Mouse (Mus musculus): Measurements from ENCODE around the gene Vhl.
"Not testable (repeated sequence)": the region's sequence is repeated elsewhere in the genome, so short reads cannot be mapped to it uniquely, and the experiment has no call there.

Gene Vhl

DNA sequence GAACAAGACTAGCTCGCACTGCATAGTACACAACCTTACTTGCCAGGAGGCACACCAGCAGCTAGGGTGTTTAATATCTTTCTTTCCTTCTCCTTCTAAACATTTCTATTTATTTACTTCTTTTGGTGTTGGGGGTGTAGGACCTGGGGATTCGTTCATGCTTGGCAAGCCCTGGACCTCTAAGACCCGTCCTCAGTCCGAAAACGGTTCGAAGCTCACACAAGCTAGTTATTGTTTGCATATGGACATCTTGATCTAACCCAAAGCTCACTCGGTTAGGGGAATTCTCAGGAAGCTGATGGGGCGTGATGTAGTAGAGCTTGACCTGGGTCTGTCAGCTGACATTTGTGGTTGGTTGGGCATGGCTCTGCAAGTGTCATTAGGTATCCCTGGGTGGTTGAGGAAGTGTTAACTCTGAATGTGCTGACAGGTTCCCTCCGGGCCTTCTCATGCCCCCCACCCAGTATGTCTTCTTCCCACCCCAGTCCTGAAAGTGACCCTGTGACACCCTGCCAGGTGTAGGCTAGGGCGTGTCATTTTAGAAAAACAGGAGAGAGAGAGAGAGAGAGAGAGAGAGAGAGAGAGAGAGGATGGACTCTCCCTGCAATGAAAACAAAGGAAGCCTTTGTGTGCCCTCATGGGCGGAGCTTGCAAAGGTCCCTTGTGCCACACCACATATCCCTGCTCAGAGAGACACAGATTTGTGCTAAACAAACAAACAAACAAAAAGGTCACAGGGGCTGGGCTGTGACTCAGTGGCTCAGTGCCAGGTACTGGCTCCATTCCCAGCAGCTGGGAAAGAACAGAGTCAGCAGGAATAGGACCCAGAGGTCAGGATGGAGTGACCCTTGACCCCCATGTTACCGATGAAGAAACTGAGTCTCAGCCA, 37.8 kb downstream of the Vhl start:
- DNase-seq (ENCODE audit: low spot score) = no peak

DNA sequence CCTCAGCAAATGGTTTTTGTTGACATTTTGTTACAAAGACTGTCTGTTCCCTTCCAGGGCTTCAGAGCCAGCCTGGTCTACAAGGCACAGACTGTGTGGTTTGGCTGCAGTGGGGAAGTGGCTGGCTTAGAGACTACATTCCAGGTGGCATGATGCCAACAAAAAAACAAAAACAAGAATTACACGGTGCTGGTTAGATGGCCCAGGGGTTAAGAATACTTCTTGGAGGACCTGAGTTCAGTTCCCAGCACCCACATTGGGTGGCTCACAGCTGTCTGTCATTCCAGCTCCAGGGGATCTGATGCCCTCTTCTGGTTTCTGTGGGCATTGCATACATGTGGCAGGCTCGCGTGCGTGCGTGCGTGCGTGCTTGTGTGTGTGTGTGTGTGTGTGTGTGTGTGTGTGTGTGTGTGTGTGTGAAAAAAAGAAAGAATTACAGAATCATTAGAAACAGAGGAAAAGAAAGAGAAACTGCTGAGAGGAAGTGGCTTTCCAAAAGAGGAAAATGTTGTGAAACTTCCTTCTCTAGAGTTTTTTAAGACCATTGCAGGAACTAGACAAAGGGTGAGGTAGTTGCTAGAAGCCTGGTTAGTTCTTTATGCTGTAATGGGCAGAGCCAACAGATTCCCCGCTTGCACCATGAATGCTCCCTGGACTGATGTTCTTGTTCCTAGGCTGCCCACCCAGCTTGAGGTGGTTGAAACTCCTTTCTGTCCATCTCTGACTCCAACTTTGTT, 39.4 kb downstream of the Vhl start:
- DNase-seq (ENCODE audit: low spot score) = no peak

DNA sequence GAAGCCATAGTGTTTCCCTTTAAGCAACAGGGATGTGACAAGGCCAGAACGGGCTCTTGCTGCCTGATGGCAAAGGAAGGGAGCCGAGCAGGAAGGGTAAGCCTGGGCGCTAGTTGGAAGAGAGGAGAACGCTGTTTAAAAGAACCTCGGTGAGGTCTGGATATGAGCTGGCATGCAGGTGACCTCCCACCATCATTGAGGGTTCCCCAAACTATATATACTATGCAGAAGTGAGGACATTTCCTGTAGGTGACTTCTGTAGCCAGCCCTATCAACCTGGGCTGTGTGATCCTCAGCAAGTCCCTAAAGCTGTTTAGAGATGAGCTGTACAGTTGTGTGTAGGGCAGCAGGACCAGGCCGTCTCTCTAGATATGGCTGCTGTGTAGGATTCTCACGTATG, 40.5 kb downstream of the Vhl start:
- DNase-seq (ENCODE audit: low spot score) = no peak

DNA sequence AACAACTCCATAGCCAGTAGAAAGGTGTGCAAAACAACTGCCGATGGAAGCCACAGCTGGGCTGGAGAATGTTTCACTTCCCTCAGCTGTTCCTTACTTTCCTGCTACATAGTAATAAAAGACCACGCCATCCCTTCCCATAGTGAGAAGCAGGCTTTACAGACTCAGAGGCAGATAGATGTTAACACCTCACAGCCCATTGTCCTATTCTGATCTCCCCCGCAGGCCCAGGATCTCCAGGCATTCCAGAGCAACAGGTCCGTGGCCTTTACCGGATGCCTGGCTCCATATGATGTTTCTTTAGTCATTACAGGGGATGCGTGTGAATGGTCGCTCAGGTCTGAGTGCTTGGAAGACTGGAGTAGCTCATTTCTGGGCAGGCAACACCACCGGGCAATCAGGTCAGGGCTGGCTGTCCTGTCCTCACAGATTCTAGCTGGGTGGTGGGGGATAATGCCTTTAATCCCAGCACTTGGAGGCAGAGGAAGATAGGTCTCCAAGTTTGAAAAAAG, 43.9 kb downstream of the Vhl start:
- no peak for DNase-seq (ENCODE audit: low spot score)

DNA sequence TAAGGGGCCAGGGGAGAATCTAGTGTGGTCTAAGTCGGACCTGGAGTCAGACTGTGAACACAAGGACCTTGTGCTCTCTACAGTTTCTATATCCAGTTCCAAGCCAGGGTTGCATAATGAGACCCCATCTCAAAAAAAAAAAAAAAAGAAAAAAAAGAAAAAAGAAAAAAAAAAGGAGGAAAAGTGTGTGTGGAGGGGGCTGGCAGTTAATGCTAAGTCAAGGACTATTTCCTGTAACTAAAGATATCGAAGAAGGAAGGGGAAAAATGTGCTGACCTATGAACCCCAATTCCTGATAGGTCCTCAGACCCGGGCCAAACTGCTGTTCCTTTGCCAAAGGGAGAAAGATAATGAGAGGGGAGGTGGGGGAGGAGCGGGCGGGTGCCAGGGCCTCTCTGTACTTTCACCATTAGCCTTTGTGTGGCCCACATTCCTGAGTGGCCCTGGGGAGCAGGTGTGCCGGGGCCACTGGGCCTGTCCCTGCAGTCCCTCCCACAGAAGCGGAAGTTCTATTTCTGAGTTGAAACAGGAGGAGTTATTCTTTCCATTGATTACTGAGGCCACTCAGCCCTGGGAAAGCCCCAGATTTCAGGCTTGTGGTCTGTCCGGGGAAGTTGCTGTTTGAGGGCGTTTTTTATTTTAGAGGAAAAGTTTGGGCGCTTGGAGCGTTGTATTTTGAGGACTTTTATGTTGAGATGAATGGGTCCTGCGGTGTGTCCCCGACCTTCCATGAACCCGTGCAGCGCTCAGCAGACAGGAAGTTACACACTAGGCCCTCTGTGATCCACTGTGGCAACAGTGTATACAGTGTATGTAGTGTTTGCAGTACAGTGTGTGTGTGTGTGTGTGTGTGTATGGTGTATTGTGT, 44.8 kb downstream of the Vhl start:
- DNase-seq (ENCODE audit: low spot score) = no peak

DNA sequence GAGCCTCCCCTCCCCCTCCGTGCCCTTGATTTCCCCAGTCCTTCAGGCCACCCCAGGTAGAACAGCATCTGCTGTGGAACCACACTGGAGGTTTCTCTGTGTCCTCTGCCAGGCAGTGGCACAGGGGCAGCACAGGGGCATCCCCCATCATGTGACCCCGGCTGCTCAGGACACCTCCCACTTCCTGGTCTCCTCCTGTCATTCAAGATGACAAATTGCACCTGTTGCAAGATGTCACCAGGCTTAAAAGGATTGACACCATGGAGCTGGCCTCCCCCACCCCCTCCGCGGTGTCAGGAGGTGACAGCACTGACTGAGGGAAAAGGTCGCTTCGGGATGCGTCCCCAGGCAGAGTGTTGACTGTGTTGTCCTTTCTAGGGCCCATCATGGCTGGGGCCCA, 46.1 kb downstream of the Vhl start:
- no peak for DNase-seq (ENCODE audit: low spot score)

DNA sequence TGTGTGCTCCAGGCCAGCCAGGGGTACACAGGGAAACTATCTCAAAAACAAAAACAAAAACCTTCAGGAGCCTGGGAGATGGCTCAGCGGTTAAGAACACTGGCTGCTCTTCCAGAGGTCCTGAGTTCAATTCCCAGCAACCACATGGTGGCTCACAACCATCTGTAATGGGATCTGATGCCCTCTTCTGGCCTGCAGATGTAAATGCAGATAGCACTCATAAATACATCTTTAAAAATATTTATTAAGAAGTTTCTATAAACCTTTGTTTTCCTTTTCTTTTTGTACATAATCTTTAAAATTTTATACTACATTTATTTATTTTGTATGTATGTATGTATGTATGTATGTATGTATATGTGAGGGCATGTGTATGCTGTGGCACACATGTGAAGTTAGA, 48.3 kb downstream of the Vhl start:
- not testable (repeated sequence) for DNase-seq (ENCODE audit: low spot score)

DNA sequence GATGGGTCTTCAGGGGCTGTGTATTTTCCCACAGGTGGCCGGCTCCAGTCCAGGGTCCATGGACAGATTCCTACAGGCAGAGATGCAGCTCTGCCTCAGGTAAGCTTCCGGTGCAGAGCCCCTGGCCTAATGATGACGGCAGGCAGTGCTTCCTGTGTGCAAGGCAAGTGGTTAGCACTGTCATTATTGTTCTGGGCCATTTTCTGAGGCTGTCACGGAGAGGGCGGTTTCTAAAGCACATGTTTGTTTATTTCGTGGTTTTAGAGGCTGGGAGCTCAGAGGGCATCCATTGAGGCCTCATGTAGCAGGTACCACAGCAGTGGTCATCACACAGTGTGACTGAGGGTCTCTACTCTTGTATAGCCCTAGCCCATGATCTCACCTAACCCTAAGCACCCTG, 49.2 kb downstream of the Vhl start:
- no peak for DNase-seq (ENCODE audit: low spot score)

DNA sequence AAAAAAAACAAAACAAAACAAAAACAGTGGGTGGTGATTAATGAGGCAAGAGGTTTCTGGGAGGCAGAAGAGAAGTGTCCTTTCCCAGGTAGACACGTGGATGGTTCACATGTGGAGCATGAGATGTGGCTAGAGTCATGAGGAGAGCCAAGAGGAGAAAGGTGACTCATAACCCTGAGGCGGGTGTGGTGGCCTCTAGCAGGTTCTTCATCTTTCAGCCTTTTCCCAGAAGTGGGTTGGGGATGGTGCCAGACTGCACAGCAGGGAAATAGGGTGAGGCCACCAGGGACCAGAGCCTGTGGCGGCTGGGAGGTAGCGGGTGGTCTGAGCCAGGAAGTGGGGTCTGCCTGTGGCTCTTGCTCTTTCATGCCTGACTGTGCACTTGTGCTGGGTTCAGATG, 51.5 kb downstream of the Vhl start:
- no peak for DNase-seq (ENCODE audit: low spot score)

DNA sequence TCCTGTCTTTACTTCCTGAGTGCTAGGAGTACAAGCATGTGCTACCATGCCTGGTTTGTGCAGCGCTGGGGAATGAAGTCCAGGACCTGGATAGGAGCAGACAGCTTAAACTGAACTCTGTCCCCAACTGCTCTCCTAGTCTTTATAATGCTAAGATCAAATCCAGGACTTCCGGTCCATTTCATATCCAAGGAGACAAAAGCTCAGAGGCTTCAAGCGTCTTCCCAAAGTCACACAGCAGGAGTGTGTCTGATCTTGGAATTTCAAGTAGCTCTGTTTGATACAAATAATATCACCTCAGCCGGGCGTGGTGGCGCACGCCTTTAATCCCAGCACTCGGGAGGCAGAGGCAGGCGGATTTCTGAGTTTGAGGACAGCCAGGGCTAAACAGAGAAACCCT, 52.2 kb downstream of the Vhl start:
- no peak for DNase-seq (ENCODE audit: low spot score)

DNA sequence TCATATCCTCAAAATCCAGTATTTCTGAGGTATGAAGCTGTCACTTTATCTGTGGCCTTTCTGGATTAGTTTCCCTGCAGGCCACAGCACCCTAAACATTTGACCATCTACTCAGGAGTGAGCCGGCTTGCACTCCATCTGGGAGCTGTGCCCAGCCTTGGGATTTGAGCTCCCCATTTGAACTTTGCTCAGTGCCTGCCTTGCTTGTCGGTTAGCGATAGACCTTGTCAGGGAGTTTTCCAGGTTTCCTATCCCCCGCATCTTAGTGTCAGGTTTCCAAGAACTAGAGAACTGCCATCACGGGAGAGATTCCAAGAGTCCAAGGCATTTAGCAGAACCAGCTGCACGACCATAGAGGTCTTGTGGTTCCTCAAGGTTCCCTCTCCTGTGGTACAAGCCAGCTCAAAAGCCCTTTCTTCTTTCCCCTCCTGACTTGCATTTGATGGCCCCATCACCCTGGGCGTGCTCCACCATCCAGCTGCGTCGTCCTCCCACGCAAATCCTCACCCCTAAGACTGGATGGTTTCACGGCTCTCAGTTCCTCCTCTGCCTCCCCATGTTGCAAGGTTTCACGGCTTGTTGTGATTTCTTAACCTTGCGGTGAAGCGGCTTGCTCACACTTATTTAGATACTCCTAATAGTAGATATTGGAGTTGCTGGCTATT, 53.4 kb downstream of the Vhl start:
- DNase-seq (ENCODE audit: low spot score) = no peak

DNA sequence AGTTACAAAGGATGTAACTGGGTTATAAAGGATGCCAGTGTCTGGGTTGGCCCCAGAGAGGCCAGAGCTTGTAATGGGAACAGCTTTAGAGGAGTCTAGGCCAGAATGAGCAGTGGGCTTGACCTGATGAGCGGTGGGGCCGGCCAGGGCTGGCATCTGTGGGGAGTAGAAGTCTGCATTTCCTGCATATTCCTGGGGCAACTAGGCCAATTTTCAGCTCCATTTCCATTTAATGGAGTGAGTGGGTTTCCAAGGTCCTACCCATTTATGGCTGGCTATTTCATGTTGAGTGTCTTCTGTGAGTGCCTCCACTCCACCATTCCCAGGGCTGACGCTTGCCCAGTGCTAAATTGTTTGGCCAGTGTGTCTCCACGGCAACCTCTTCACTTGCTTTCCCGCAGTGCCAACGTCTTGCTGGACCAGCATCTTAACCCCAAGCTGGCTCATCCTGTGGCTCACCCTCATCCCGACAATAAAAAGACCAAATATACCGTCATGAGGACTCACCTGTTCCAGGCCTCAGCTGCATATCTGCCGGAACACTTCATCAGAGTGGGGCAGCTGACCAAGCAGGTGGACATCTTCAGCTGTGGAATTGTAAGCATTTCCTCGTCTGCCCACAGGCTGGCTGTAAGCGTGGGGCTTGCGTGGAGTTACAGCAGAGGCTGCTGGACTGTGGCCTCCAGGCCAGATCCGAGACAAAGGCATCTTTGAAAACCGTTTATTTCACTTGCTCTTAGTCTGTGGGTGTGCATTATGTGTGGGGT, 54.7 kb downstream of the Vhl start:
- DNase-seq (ENCODE audit: low spot score) = no peak

DNA sequence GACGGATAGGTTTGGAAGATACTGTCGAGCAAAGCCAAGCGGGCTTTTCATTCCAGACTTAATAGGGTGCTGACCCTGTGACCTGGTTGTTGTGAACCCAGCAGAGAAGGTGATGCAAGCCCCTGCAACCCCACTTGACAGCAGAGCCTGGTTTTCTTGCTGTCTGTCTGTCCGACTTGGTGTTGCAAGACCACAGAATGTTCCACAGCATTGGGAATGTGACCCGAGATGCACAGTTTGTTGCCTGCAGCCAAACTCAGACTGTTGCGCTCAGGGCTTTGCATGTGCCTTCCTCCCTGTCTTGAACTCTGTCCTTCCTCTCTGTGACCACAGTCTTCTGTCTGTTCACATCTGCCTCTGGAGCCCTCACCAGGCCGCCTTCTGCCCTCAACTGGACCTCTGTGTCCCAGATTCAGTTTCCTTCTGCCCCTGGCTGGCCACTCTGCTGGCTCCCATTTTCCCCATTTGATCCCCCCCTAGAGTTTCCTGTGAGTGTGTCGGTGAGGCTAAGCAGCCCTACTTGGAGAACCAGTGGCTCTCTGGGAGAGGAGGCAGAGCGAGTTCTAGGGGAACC, 56.3 kb downstream of the Vhl start:
- DNase-seq (ENCODE audit: low spot score) = no peak

Measured in urinary bladder, postnatal 10 days (tissue).